Comparison of ENCODE assay signal across 11 mouse cellular contexts in genomic region chr14:111680271-111680670, GRCm38 (mm10). TPM values are rescaled to one million over a fixed set of nuclear protein-coding genes. Genes with fewer than 3 reads are reported as not detected.
A peak's percentile ranks its signal among the peaks of the same experiment; 100 is the strongest.
DNase-seq lines count a peak whose midpoint lies in the region; ATAC-seq and TF ChIP-seq lines count a peak whose summit lies in the region.
"Had no signal": no experiment of that assay in that cellular context is flagged by ENCODE, and none has a peak within 500 bp of the region (broad histone marks: within the 10 kb centered on the region; RNA-seq: fewer than 3 reads in every experiment).

No protein-coding gene starts in this region.

- intact Hi-C loops in heart, postnatal 25 days (cut with DNase I): no loop called here

- TF ChIP-seq CTCF in G1E (IDR thresholded peaks at IDR 0.05; ENCODE audit: low read depth, low read length): no peak

- no peak overlapping the region for H3K9ac ChIP-seq in heart, embryonic 12.5 days
- no peak overlapping the region for H3K9ac ChIP-seq in embryonic facial prominence, embryonic 12.5 days
- H3K9ac ChIP-seq in limb, embryonic 12.5 days (replicated peaks): no peak overlapping the region
- H3K9ac ChIP-seq in liver, embryonic 11.5 days (ENCODE audit: low read depth, low read length): no peak overlapping the region

- no peaks in the 10 kb centered on the region for H3K9me3 ChIP-seq in heart, embryonic 12.5 days (replicated peaks)
- no peaks in the 10 kb centered on the region for H3K9me3 ChIP-seq in G1E (replicated peaks)
- H3K9me3 ChIP-seq in embryonic facial prominence, embryonic 12.5 days: no peaks in the 10 kb centered on the region
- H3K9me3 ChIP-seq in limb, embryonic 12.5 days: no peaks in the 10 kb centered on the region
- no peaks in the 10 kb centered on the region for H3K9me3 ChIP-seq in liver, embryonic 11.5 days (ENCODE audit: control insufficient read depth, low read length)

- H3K4me1 ChIP-seq in heart, embryonic 12.5 days (replicated peaks): peaks cover 13% of the 10 kb centered on the region
- H3K4me1 ChIP-seq in G1E (ENCODE audit: insufficient read depth, low read depth, low read length): peaks cover 58% of the 10 kb centered on the region
- H3K4me1 ChIP-seq in embryonic facial prominence, embryonic 12.5 days: peaks cover 7% of the 10 kb centered on the region; the same call in 1 of the 2 replicates
- H3K4me1 ChIP-seq in limb, embryonic 12.5 days (replicated peaks): peaks cover 20% of the 10 kb centered on the region; the same call in 1 of the 2 replicates
- no peaks in the 10 kb centered on the region for H3K4me1 ChIP-seq in liver, embryonic 11.5 days (replicated peaks; ENCODE audit: control insufficient read depth, insufficient read depth, low read length)

- no peaks in the 10 kb centered on the region for H3K36me3 ChIP-seq in heart, embryonic 12.5 days
- H3K36me3 ChIP-seq in G1E (replicated peaks): peaks cover 38% of the 10 kb centered on the region
- H3K36me3 ChIP-seq in embryonic facial prominence, embryonic 12.5 days: no peaks in the 10 kb centered on the region
- no peaks in the 10 kb centered on the region for H3K36me3 ChIP-seq in limb, embryonic 12.5 days
- no peaks in the 10 kb centered on the region for H3K36me3 ChIP-seq in liver, embryonic 11.5 days (ENCODE audit: control insufficient read depth, insufficient read depth, low read length)

- H3K4me3 ChIP-seq in heart, embryonic 12.5 days: no peak overlapping the region
- peak overlapping the region; percentile 69; the same call in 1 of the 2 replicates for H3K4me3 ChIP-seq in G1E (ENCODE audit: low read depth, low read length)
- H3K4me3 ChIP-seq in embryonic facial prominence, embryonic 12.5 days: peak overlapping the region; percentile 50; the same call in 1 of the 2 replicates
- H3K4me3 ChIP-seq in limb, embryonic 12.5 days (replicated peaks): no peak overlapping the region
- H3K4me3 ChIP-seq in liver, embryonic 11.5 days (ENCODE audit: low read depth, low read length): no peak overlapping the region

- no peak for ATAC-seq in heart, embryonic 12.5 days (ENCODE audit: insufficient number of reproducible peaks, low FRiP score)
- no peak for ATAC-seq in G1E (ENCODE audit: extremely low read depth, insufficient number of reproducible peaks, low FRiP score, poor library complexity, severe bottlenecking)
- no peak for ATAC-seq in embryonic facial prominence, embryonic 12.5 days (ENCODE audit: insufficient number of reproducible peaks, insufficient read depth, low FRiP score, low TSS enrichment)
- no peak for ATAC-seq in limb, embryonic 12.5 days (ENCODE audit: insufficient number of reproducible peaks, insufficient read depth, low FRiP score, low TSS enrichment, low read depth)
- no peak for ATAC-seq in liver, embryonic 11.5 days (replicated peaks; ENCODE audit: low FRiP score)
- ATAC-seq: activated CD4-positive, CD25-positive, alpha-beta regulatory T cell, adult 4 months had no signal

- H3K4me2 ChIP-seq in heart, embryonic 12.5 days: peak overlapping the region; percentile 94
- H3K4me2 ChIP-seq in embryonic facial prominence, embryonic 12.5 days (replicated peaks): peak overlapping the region; percentile 91; the same call in 1 of the 2 replicates
- peak overlapping the region; percentile 90 for H3K4me2 ChIP-seq in limb, embryonic 12.5 days
- no peak overlapping the region for H3K4me2 ChIP-seq in liver, embryonic 11.5 days

- no peak for DNase-seq in heart, postnatal 25 days (ENCODE audit: low spot score)
- DNase-seq in G1E (ENCODE audit: low spot score): no peak
- no peak for DNase-seq in liver, embryonic 11.5 days (ENCODE audit: low spot score)
- DNase-seq in frontal cortex, postnatal 10 days (ENCODE audit: low spot score in 2 of 2): no peak
- DNase-seq in thymus, postnatal 36 days: no peak
- DNase-seq: gastrocnemius, postnatal 36 days; kidney, postnatal 14 days had no signal

- peaks cover 27% of the 10 kb centered on the region for H3K27me3 ChIP-seq in heart, embryonic 12.5 days (replicated peaks)
- H3K27me3 ChIP-seq in G1E (ENCODE audit: insufficient read depth, low read length): no peaks in the 10 kb centered on the region
- peaks cover 25% of the 10 kb centered on the region for H3K27me3 ChIP-seq in embryonic facial prominence, embryonic 12.5 days
- peaks cover 43% of the 10 kb centered on the region for H3K27me3 ChIP-seq in limb, embryonic 12.5 days
- H3K27me3 ChIP-seq in liver, embryonic 11.5 days (replicated peaks; ENCODE audit: control insufficient read depth, insufficient read depth, low read length): peaks cover 62% of the 10 kb centered on the region

- WGBS in heart, embryonic 12.5 days: 52% methylated on average over 8 of the region's 8 CpGs
- 71% methylated on average over 8 of the region's 8 CpGs for WGBS in embryonic facial prominence, embryonic 12.5 days
- 65% methylated on average over 8 of the region's 8 CpGs for WGBS in limb, embryonic 12.5 days
- 52% methylated on average over 8 of the region's 8 CpGs for WGBS in liver, embryonic 11.5 days

- no peak overlapping the region for H3K27ac ChIP-seq in heart, embryonic 12.5 days (ENCODE audit: poor library complexity, severe bottlenecking)
- H3K27ac ChIP-seq in embryonic facial prominence, embryonic 12.5 days: no peak overlapping the region
- no peak overlapping the region for H3K27ac ChIP-seq in limb, embryonic 12.5 days
- H3K27ac ChIP-seq in liver, embryonic 11.5 days (ENCODE audit: low read depth, low read length): no peak overlapping the region

RNA-seq across cellular contexts. Expression of gene Slitrk5, which starts 5.4 kb away (rescaled TPM):
- 25.1 and 26.8 TPM in 2 replicates for polyA plus RNA-seq in heart, embryonic 12.5 days (2016; fragmentation: Nextera tagmentation; extraction: Ambion mirVana)
- total RNA-seq in heart, postnatal 25 days (2021): not detected
- total RNA-seq in G1E (2014; fragmentation: Nextera tagmentation) (71.6 and 76.7 TPM in 2 replicates), G1E (2017) (12.6 and 14.5 TPM in 2 replicates)
- 21.5 and 22.7 TPM in 2 replicates for polyA plus RNA-seq in G1E (2012)
- polyA plus RNA-seq in embryonic facial prominence, embryonic 12.5 days (2016; fragmentation: Nextera tagmentation; extraction: Ambion mirVana): 11.9 and 12.2 TPM in 2 replicates
- polyA plus RNA-seq in limb, embryonic 12.5 days (2016; fragmentation: Nextera tagmentation; extraction: Ambion mirVana): 7.5 and 9.3 TPM in 2 replicates
- polyA plus RNA-seq in liver, embryonic 11.5 days (2014; fragmentation: Nextera tagmentation; extraction: Ambion mirVana): 1.5 and 1.6 TPM in 2 replicates

Comparison
In these comparisons a context has a peak if more than half of its experiments do, and no peak if none do; other contexts are left out.
1. H3K4me3 ChIP-seq: peak in G1E (single experiment) and embryonic facial prominence, embryonic 12.5 days (single experiment); none in heart, embryonic 12.5 days (single experiment), limb, embryonic 12.5 days (single experiment) and liver, embryonic 11.5 days (single experiment).